Mouse (Mus musculus): Measurements from ENCODE around the gene Ear1.
"Not testable (repeated sequence)": the region's sequence is repeated elsewhere in the genome, so short reads cannot be mapped to it uniquely, and the experiment has no call there.

DNA sequence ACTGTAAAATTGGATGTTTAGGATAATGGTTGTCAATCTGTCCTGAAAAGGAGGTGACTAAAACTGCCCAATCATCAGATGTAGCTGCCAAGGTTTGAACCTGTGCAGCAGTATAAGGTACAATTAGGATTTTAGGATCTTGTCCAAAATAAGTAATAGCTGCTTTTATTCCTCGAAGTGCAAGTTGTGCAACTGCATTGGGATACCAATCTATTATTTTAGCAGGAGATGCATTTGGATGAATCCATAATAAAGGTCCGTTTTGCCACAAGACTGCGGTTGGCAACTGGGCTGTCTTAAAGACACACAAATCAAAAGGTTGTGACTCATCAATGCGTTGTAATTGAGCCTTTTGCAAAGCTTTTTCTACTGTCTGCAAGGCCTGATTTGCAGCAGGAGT lies 67.2 kb downstream of the Ear1 start:
- not testable (repeated sequence) for TF ChIP-seq POLR2A (IDR thresholded peaks at IDR 0.05; ENCODE audit: low read depth, low read length); CTCF (IDR thresholded peaks at IDR 0.05; ENCODE audit: extremely low read depth, insufficient read depth, insufficient read length, insufficient replicate concordance)
